Mouse (Mus musculus): ENCODE measurements at regions not wholly inside any gene's neighbourhood (a gene's known extent, or its start where the extent isn't known, plus 50 kb on each side); places are given as distances from the start of the nearest gene placed in this dataset.

DNA sequence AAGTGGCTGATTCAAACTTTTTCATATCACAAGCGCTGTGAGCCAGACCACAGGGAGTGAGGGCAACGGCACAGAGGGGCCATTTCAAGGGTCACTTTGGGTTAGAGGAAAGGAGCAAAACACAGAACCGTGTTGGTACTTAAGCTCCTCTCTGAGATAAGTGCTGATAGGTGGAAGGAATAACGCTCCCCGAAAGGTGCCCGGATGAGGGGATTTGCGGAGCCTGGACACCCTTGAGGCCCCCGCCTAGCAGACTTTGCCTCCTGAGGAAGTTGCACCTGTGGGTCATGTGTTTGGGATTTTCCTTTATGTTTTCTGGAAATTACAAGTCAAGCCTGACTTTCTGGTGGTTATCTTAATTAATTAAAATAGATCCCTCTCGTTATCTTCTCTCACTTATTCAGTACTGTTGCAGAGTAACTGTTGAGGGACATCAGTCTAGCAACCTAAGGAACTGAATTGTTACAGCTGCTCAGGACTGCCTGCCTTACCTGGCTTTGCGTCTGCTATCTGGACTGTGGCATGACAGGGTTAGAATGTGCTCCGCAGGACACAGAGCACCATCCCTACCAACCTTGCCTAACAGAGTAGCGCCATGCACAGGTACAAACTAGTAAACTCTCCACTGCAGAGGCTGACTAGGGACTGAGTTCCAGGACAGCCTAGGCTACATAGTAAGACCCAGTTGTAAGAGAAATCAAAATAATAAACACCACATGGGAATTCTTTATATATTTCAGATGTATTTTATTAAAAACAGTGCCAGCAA is 137.4 kb upstream of the Plcz1 start:
- no peak for DNase-seq (ENCODE audit: low spot score)

DNA sequence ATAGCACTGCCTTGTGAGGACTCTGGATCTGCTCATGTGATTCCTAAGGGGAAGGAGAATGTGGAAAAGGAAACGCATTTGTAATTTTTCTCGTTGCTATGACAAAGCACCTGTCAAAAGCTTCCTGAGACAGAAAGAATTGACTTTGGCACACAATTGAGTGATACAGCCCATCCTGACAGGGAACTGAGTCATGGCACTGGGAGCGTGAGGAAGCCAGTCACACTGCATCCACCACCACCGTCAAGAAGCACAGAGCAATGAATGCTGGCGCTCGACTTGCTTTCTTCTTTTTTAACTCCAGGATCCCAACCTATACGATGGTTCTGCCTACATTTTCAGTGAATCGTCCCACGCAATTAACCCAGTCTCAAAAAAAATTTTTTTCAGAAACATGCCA is 131.5 kb upstream of the Plcz1 start:
- no peak for DNase-seq (ENCODE audit: low spot score)

DNA sequence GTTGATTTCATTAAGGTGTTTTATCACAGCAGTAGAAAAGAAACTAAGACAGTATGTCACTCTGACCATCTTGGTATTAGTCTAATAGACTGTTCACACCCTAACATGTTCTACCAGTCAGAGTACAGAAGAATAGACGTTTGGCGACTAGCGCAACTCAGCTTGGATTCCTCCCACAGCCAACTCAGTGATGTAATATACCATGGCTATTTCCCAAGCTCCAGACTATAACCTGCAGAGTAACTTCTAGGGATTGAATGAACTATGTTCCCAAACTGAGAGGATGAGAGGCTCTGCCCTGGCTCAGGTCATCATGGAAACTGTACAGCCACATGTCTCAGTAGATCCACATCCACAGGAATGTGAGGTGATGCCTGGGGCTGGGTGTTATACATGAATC is 128.6 kb upstream of the Plcz1 start:
- DNase-seq (ENCODE audit: low spot score): no peak

DNA sequence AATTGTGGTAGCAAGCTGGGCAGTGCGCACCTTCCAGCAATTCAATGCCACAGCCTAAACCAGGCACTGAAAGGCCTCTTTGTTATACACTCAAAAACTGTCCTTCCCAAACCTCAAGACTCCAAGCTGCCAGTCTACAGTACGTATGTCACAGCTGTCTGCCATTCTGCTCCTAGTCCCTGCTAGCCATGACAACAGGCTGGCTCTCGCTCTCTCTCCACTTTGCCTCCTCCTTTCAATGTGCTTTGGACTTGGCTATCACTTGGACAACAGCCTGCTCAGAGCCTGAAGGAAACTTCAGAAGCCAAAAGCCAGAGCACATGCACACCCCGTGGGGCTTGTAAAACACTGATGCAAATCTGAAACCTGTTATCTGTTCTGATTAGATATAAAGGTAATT is 125.9 kb upstream of the Plcz1 start:
- DNase-seq (ENCODE audit: low spot score): no peak

DNA sequence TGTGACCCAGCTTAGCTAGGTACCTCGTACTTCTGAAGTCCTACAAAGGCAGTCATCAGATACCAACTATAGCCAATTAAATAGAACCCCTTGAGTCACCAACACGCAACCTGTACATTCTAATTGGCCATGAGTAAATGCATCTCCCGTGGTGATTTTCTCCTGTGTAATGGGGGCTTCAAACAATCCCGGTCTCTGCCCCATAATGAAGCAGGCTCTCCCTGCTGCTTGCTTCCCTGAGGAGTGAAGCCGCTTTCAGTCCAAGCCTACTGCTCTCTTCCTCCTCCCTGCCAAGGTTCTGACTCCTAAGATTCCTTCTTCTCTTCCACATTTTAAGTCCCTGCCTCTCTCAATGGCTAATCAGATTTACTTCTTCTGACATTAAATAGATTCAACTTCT is 121.5 kb upstream of the Plcz1 start:
- DNase-seq (ENCODE audit: low spot score): no peak

DNA sequence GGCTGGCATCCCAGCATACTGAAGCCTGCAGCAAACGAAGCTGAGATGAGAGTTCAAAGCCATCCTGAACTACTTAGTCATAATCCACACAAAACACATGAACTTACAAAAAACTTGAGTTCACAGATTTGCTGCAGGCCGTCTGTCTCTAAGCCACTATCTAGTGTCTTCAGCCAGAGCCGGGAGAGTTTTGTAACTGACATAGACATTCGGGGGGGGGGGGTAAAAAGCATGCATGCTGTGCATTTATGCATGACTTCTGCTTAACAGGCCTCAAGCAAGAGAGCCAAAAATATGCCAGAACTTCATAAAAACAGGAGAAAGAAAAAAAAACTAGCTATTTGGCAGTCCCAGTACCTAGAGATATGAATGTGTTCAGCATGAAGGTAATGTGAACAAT is 120.2 kb upstream of the Plcz1 start:
- no peak for DNase-seq (ENCODE audit: low spot score)

DNA sequence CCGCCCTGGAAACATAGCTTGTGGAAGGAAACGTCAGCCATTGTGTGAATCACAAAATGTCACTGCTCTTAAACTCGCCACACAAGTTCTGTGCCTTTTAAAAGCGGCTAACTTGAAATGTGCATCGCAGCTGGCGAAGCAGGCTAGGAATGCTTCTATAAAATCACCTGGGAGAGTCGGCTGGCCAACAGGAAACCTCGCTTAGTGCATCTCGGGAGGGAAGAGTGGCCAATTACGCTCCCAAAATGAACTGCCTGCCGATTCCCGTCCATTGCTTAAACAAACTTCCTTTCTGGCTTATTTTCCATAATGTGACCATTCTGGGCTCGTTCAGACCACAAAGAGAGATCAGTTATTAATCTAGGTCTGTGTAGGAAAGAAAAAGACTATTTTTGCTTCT is 119.7 kb upstream of the Plcz1 start:
- no peak for DNase-seq (ENCODE audit: low spot score)

DNA sequence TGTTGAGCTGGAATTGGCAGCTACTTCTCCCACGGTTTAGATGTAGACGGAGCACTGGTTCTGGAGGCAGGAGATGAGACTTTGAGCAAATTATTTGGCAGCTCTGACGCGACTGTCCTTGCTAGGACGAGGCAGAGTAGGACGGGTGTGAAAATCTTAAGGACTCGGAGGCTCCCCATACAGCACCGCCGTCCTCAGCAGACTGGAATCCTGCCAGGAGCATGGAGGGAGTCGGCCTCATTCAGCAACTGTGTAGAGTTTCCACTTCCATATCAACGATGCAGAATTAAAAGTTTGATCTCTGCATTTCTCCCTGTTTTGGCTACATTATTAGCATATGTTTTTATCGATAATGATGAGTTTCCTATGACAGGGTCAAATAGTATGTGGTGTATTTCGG is 117.7 kb upstream of the Plcz1 start:
- DNase-seq (ENCODE audit: low spot score): no peak

DNA sequence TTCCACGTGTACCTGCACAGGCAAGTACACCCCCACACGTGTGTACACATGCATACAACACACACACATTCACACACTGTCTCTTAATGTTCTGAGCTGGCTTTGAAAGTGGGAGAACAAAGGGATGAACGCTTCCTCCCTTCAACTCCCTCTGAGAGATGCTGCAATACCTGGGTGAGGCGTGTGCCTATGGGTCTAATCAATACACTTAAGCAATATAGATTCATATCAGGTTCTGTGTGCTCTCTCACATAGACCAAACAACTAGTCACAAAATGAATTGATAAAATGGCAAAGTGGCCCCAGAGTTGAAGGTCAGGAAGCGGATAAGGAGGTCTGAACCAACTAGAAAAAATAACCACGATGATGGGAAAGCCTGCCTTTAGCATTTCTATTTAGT is 116.1 kb upstream of the Plcz1 start:
- DNase-seq (ENCODE audit: low spot score): no peak

DNA sequence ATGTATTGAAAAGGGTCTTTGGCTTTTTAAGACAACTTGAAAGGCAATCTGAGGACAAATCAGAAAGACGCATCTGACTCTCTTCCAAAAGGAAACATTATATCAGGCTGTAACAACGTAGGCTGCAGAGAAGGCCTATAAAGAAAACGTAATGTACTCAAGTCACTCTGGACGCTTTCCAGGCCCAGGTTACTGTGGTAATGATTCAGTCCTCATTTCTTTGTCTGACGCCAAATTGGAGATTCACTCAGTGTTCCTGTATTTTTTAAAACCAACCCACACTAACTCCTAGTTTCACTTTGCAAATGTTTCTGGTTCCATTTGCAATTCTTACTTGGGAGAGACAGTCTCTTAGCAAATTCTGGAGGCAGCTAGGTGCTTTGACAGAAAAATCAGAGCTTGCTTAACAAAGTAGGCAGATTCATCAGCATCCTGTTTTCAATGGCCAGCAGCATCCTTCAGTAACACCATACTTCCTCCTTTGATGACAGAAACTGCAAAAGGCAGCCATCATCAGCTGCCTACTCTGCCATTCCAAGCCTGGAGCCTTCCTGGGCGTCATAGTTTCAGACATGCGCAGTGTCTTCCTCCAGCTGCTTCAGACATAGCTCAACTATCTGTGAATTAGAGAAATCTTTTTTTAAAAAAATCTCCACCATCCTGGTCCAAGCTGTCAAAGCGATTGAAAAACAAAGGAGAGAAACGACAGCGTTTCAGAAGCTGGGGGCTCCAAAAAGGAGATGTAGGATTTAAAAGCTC is 111.3 kb upstream of the Plcz1 start:
- peak; percentile 37 for DNase-seq (ENCODE audit: low spot score)

DNA sequence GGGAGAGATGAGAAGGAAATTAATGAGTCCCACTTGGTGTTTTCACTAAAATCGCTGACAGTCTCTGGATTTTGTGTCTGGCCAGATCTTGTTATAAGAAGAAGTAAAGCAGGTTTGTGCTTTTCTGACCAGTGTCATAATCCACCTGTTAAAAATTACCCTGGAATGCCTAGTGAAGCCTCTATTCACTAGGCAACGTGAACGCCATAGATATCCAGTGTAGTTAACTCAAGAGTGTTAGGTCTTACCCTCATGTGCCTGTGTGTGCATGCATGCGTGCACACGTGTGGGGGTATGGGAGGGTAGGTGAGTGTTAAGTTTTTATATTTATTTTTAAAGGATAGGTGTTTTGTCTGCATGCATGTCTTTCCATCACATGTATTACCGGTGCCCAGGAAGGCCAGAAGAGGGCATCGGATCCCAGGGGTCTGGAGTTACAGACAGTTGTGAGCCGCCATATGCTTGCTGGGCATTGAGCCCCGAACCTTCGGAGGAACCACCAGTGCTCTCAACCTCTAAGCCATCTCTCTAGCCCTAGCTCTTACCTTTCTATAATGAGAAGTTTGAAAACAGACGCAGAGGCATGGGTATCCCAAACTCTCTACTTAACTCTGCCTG is 107.5 kb upstream of the Plcz1 start:
- no peak for DNase-seq (ENCODE audit: low spot score)

DNA sequence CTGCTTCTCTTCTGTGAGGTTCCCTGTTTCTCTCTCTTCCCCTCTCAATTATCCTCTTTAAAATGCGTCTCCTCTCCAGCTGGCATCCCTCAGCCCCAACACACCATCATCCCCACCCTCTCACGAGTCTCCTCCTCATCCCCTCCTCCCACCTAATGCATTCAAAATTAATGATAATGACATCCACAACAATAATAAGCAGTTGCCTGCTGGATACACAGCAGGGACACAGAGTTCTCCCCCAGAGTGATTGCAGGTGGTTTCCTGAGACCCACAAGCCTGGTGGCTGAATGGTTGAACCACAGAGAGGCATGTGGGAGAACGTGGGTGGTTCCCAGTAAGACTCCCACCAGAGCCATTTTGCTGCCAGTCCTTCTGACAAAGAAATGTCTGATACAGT is 106.9 kb upstream of the Plcz1 start:
- DNase-seq (ENCODE audit: low spot score): no peak

DNA sequence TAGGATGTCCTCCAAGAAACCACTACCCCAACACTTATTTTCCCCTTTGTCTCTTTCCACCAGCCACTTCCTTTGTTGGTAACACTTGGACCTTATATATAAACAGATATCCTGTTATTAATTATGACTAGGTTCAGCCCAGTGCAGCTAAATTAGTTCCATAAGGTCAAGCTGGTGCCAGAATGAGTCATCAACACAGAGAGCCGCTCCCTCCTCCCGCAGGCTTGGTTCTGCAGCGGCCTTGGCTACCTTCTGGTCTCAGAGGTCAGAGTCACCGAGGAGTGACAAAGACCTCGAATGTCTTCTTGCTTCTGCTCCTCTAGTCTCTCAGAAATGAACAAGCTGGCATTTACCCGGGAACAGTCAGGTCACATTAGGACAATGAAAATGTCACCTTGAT is 106.5 kb upstream of the Plcz1 start:
- no peak for DNase-seq (ENCODE audit: low spot score)

DNA sequence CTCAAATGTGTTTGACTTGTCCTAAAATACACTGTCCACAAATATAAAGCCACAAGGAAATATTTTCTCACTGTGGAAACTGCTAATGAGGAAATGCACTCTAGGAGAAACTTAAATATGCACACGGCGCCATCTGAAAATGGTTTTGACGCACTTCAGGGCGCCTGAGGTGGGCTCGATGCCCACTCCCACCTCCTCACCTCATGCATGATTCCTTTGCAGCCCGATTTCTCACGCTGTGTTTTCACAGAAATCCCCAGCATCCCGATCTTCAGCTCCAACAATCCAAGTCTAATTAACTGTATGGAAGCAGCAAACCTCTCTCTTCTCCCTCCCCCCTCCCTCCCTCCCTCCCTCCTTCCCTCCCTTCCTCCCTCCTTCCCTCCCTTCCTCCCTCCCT is 92.5 kb upstream of the Plcz1 start:
- DNase-seq (ENCODE audit: low spot score): no peak

DNA sequence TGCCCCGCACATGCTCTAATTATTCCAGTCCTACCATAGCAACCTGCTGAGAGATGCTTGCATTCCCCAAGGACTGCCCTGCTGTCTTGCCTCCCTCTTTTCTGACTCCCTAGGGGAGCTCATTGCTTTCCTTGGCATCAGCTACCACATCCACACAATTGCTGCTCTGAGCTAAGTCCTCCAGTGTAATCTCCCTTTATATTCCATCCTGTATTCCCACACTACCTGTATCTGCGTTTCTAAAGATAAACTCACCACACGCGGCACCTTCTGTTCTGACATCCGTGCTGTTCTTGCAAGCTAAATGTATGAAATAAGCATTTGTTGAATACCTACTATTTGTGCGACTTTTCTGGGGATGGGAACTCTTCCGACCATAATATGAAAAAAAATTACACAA is 85.4 kb upstream of the Plcz1 start:
- DNase-seq (ENCODE audit: low spot score): no peak

DNA sequence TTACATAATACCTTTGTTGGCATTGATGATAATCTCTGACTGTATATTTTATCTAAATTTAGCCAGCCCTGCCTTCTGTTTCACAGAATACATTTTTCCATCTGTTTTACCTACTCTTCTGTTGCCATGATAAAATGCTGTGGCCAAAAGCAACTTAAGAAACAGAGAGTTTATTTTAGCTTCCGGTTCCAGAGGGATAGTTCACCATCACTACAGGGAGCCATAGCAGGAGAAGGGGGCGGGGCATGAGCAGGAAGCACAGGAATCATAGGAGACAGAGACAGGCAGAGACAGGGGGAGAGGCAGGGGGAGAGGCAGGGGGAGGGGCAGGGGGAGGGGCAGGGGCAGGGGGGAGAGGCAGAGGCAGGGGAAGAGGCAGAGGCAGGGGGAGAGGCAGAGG is 72.8 kb upstream of the Plcz1 start:
- no peak for DNase-seq (ENCODE audit: low spot score)

DNA sequence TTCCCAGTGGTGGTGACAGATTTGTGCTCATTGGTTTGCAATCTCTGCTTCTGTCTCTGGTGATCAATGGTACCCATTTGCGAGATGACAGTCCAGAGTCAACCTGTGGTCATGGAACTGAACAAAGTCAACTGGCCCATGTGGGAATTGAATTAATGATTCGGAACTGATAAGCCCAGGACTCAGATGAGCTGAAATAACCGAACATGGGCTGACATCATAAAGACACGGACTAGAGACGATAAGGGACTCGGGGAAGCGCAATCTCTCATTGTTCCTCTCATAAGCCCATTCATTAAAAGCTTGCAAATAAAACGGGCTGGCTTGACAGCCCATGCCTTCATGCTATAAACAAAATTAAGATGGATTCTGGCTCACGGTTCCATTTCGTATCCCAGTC is 70.8 kb upstream of the Plcz1 start:
- no peak for DNase-seq (ENCODE audit: low spot score)

DNA sequence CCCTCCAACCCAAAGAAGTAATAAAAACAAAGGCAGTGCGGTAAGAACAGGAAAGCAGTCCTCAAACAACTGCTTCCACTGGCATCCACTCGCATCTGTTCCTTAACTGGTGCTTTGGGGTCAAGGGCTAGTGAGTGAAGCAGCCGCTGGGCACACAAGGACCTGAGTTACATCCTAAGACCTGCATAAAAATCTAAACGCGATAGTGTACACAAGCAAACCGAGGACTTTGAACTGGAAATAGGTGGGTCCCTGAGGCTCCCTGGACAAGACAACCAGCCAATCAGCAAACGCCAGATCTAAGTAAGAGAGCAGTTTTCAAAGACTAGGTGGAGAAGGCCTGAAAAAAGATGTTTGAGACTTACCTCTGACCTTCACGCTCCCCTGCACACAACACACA is 66.8 kb upstream of the Plcz1 start:
- no peak for DNase-seq (ENCODE audit: low spot score)

DNA sequence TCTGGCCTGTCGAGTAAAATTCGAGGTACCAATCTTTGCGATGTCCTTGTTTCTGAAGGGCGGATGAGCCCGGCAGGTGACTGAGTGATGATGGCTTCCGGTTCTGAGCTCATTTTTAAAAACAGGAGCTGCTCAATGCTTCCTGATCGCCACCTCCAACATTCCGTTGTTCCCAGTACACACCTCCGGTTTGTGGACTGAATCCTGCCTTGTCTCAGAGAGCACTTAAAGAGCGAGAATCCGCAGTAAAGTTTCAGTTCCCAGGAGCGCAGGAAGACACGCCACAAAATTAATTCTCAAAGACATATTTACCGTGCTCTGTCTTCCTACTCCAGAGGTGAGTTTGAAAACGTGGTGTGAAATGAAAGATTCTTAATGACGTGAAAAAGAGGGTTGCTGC is 66.4 kb upstream of the Plcz1 start:
- no peak for DNase-seq (ENCODE audit: low spot score)

DNA sequence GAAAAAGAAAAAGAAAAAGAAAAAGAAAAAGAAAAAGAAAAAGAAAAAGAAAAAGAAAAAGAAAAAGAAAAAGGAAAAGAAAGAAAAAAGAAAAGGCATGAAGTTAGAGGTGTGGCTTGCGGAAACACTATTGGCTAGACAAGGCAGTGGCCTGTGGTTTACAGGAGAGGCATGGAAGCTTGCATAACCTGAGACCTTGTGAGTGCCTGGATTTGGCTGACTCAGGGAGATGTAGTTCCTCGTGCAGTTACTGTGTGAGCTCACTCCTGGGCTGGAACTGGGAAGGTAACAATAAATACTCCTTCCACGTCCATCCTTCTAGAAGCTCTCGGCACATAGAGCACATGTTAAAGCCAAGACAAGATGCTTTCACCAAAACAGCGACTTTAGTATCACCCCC is 64.9 kb upstream of the Plcz1 start:
- no peak for DNase-seq (ENCODE audit: low spot score)

DNA sequence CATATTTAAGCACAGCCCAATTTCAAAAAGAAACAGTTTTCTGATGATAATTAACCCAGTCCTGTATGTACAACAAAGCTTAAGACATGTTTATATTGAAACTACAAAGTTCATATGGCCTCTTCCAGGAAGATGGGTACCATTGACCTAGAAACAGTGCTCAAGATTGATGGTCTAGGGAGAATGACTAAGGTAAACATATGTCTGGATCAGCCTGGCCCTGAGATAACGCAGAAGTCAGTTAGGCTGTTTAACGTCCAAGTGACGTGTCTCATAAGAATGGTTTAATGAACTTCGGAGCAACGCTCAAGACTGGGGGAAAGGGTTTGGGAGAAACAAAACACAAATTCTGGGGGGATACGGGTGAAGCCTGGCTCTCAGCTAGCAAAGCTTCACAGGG is 60.8 kb upstream of the Plcz1 start:
- DNase-seq (ENCODE audit: low spot score): no peak

DNA sequence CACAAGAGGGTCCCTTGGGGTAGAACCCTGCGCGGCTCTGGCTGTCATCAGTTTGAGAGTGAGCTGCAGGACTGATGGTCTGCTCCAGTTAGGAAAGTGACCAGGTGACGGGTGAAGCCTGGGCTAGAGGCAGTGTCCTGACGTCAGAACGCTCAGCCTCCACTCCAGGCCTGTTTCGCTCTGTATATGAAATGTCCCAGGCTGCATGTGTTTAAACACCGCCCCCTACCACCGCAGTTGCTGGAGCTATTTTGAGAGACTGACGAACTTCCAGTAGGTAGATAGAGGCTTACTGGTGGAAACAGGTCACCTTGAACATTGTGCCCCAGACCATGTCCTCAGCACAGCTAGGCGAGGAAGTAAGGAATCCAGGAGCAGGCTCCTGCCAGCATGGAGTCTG is 54.2 kb upstream of the Plcz1 start:
- no peak for DNase-seq (ENCODE audit: low spot score)

All from layer of hippocampus, adult 9-10 months (tissue).